In genomic region chr4:114595188-114595701, GRCm38 (mm10) we compare ENCODE assay signal across 10 mouse cellular contexts.
DNase-seq lines count a peak whose midpoint lies in the region; ATAC-seq lines count a peak whose summit lies in the region.
"Had no signal": no experiment of that assay in that cellular context is flagged by ENCODE, and none has a peak within 500 bp of the region (broad histone marks: within the 10 kb centered on the region; RNA-seq: fewer than 3 reads in every experiment).

No protein-coding gene starts in this region.

- DNase-seq in left cerebral cortex, postnatal 4 days: peak; percentile 72
- DNase-seq in left cerebral cortex, adult 9 months (ENCODE audit: low spot score in 2 of 2): no peak
- peak; percentile 64 for DNase-seq in gastrocnemius, adult 18-20 months (ENCODE audit: low spot score)
- DNase-seq in heart, adult 8-10 months (ENCODE audit: low spot score): peak; percentile 62
- peak; percentile 32 for DNase-seq in lung, postnatal 36 days
- DNase-seq: kidney, adult 8-10 months; right cerebral cortex, postnatal 14 days had no signal

- no peak for ATAC-seq in monocyte, adult 5-6 weeks (replicated peaks; ENCODE audit: insufficient number of reproducible peaks, low FRiP score, low TSS enrichment, poor library complexity, severe bottlenecking)
- no peak for ATAC-seq in inflammation-experienced regulatory T-cells, adult 6 months
- ATAC-seq: liver, embryonic 12.5 days had no signal

- intact Hi-C loops in left cerebral cortex, postnatal 4 days (cut with DNase I): no loop called here

Comparison
In these comparisons a context has a peak if more than half of its experiments do, and no peak if none do; other contexts are left out.
1. DNase-seq: peak in left cerebral cortex, postnatal 4 days (single experiment), gastrocnemius, adult 18-20 months (single experiment), heart, adult 8-10 months (single experiment) and lung, postnatal 36 days (single experiment); none in left cerebral cortex, adult 9 months (0 of 2).